Mouse (Mus musculus) ES-CJ7 (cell line): ENCODE data around the gene Zfp143.
"Not testable (repeated sequence)": the region's sequence is repeated elsewhere in the genome, so short reads cannot be mapped to it uniquely, and the experiment has no call there.

Experiments
- DNase-seq: peaks from one replicate; pipeline ENCODE4 v3.0.0; 2011; ENCODE audit warnings: low read depth, low spot score

Zfp143 gene

DNA sequence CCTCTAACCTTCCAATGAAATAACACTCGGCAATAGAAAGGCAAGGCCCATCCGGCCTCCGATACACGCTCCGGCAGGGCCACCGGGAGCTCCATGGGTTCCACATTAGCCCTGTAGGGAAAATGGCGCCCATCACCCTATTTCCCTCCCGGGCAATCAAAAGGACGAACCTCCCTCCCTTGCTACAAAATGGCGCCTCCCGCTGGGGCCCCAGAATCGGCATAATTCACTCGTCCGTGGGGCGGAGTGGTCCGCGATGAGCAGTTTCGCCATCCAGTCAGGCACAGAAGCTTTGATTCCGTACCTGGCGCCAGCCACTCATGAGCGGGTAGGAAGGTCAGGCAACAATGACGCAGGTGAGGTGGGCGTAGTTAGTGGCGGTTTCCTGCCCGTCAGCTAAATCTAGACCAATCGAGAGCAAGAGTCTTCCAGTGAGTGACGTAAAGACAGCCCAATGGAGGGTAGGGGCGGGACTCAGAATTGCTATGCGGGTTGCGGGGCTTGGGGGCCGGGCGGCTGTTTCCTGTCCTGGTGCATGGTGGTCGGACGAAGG is at the start of gene Zfp143:
Gene Zfp143 (plus strand): TSS at position 19 of the 553 bp plus-strand sequence.
- DNase-seq: peak; percentile 100

DNA sequence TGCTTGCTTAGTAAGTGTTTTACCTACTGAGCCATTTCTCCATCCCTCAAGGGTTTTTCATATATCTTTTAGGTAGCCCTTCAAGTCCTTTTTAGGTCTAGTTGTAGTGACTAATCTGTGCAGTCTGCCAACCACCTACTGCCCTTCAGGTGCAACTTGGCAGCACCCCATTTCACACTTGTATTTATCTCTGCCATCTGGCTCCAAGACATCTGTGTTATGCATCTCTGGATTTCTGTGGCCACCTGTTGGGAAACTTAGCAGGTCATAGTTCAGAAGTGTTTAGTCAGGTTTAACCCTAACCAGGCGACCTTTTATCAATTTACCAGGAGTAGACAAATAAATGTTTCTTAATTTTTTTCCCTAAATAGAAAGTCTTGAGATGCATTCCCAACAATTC is 49.6 kb upstream of the Zfp143 start:
- no peak for DNase-seq

DNA sequence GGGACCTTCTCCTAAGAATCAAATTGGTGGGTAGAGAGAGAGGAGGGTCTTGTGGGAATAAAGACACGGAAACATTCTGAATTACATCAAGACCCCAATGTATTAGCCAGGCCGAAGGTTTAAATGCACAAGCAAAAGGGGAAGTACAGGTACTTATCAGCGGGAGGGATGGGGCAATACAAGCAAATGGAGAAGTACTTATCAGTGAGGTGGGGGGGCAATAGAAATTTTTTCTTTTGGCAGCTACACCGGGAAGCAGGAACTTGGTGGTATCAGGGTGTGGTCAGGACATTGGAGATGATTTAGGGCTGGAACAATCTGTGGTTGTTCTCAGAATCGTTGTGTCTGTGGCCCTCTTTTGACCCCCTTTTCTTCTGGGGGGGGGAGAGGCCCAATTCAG is 46.7 kb upstream of the Zfp143 start:
- no peak for DNase-seq

DNA sequence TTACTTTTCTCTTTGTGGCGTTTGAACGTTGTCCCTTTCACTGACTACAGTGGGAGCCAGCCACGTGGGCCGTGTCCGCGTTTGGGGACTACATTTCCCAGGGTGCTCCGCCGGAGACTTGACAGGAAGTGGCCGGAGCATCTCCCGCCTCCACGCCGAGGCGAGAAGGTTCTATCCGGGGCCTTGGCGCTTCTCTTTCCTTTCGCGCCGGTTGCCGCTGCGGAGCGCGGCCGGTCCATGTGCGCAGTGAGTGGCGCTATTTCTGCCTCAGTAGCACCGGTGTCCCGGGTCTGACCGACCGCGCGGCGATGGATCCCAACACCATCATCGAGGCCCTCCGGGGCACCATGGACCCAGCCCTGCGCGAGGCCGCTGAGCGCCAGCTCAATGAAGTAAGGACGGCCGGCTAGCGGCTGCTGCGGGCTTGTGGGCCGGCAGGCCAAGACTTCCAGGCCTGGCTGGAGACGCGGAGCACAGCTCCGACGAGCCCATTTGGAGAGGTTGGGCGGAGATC is 42.8 kb upstream of the Zfp143 start, which contains the start of gene Ipo7:
Gene Ipo7 (plus strand): TSS at position 158 of the 514 bp plus-strand sequence.
- peak; percentile 93 for DNase-seq

DNA sequence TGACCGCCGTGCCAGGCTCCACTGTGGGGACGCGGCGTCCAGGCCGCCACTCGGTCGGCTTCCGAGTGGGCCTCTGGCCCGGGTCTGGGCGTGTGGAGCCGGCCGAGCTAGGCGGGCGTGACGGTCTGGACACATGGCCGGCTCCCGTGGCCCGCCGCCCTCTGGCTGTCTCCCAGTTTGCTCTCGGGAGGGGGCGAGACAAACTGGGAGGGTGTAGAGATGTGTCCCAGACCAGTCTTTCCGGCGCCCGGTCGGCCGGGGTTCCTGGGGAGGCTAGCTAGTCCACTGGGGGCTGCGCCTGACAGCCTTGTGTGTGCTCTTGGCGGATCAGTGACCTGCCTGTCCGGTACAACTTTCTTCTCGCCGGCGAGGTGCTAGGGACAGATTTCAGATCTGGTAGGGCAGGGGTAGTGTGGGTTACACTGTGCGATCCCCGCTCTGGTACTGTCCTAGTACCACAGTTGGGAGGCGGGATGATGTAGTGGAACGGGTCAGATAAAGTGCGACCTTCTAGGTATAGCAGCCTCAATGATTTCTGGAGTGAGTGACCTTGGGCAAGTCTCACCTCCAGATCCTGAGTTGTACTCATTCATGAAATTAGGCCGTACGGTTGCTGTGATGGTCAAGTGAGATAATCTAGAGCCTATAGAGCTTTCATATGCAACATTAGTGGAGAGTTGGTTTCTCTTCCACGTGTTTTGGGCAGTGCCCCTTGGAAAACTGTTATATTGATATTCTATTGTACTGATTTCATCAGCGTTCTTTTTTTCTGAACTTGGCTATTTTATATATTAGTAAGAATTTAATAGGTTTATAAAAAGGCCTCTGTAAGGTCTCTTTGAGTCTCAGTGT is 42.2 kb upstream of the Zfp143 start:
- DNase-seq: peak; percentile 69

DNA sequence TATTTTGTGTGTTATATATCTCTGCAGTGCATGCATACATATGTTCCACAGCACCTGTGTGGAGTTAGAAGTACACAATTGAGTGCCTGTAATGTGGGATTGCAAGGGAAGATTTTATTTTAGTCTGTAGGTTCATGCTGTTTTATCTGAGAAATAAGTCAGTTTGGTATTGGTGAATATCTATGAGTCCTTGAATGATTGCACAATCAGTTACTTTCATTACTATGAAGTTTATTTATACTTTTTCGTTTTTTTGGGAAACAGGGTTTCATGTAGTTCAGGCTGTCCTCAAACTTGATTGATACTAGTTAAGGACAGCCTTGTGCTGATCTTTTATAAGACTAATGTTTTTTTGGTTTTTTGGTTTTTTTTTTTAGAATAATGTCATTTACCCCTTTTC is 37.5 kb upstream of the Zfp143 start:
- DNase-seq: no peak

DNA sequence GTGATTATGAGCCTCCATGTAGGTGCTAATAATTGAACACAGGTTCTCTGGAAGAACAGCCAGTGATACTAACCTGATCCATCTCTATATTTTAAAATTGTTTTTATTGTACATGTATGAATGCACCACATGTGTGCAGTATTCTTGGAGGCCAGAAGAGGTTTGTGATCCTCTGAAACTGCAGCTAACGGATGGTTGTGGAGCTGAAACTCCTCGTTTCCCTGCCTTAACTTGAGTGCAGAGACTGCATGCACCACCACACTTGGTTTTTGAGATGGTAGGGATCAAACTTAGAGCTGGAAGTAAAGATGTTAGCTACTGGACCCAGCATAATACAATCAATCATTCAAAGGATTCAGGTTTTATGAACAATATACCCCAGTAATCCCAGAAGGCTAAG is 34.4 kb upstream of the Zfp143 start:
- no peak for DNase-seq

DNA sequence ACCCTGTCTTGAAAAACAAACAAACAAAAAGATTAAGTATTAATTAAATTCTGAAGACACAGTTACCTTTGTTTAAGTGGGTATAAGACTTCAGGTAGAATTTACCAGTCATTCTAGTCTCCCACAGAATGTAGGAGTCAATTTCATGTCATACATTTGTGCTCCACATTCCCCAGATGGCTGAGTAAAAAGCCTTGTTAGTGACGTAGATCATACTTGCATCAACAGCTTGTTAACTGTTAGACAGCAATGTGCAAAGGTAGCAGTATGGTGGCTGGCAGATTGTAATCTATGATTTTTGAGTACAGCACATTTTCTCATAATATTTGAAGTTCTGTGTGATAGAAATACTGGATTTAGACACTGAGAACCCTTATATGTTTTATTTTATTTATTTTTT is 32.2 kb upstream of the Zfp143 start:
- no peak for DNase-seq

DNA sequence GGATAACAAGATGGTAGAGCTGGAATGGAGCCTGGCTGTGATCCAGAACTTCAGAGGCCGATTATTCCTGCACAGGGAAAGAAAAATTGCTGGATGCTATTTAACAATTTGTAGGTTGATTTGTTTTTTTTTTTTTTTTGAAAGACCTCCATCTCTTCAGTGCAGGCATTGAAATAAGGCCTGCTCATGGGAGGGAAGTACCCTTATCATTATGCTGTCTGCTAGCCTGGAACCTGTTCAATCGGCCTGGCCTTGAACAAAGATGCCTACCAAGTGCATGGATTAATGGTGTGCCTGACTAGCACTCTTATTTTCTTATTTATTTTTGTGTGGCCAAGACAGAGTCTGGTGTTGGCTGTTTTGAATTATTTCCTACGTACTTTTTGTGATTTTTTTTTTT is 30.7 kb upstream of the Zfp143 start:
- no peak for DNase-seq

DNA sequence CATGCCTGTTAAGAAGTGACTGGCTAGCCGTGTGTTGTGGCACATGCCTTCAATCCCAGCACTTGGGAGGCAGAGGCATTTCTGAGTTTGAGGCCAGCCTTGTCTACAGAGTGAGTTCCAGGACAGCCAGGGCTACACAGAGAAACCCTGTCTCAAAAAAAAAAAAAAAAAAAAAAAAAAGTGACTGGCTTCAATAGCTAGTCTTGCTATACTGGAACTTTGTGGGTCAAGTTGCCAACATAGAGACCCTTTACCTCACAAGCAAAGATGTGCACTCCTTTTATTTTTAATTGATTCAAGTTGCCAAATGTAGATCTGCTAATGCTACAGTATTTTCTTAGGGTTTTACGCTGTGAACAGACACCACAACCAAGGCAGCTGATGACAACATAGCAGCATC is 3.3 kb upstream of the Zfp143 start:
- DNase-seq: not testable (repeated sequence)

DNA sequence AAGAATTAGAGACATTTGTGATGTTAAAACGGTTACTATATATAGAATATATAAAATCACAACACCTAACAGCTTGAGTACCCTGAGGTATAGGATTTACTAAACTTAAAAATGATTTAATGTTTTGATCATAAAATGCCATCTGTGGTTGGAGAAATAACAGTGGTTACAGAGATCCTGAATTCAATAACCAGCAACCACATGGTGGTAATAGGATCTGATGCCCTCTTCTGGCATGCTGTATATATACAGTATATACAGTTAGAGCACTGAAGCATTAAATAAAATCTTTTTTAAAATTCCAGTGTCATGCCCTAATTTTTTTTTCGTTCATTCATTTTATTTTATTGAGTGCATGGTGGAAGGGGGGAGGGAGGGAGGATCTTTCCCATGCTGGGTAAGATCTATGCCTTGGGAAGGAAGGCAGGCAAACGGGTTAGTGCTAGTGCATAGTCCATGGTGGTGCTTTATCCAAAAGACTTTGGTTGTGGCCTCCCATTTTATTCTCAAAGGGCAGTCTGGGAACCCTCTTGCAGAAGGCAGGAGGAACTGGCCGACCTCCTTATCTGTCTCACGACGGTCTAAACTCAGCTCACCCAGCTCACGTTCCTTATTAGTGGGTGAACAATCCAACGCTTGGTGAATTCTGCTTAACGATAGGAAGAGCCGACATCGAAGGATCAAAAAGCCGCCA is 1.8 kb upstream of the Zfp143 start:
- DNase-seq: peak; percentile 79

DNA sequence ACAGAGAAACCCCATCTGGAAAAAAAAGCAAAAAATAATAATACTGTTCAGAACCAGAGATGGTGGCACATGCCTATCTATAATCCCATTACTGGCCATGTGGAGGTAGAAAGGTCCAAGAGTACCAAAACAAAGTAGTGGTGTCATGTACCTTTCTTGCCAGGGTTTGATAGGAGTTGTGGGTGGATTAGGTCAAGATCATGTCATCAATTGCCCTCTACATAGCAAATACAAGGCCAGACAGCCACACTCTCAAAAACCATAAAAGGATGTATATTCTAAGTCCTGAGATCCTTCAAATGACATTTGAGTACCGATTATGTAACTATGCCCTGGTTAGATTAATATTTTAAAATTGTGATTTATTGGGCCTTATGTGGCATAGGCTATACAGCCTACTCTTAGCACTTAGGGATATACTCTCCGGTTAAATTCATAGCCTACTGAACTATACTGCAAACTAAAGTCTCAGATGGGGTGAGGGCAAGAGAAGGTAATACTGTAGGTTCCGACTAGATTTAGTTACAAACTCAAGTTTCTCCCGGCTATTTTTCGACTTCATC is 830 bp upstream of the Zfp143 start:
- DNase-seq: no peak

DNA sequence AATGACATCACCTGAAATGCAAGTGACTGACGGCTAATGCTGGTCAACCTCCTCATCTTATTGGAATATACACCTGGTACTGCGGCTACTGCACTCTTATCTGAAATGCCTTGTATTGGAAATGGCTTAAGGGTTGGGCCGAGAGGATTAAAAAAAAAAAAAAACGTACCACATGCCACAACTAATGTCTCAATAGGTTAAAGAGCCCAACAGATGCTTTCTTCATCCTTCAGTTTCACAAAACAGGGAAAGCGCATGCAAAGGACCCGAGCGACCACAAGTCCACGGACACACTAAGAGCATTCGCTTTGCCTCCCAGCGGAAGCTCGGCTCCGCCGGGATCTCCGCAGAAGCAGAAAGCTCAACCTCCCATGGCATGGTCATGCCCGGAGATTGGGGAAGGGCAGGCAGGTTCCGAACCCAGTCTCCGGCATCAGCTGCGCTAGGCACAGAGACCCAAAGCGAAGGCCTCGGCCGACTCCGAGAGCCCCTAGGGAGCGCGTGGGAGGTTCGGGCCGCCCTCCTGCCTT is 283 bp upstream of the Zfp143 start:
- DNase-seq: peak; percentile 53

DNA sequence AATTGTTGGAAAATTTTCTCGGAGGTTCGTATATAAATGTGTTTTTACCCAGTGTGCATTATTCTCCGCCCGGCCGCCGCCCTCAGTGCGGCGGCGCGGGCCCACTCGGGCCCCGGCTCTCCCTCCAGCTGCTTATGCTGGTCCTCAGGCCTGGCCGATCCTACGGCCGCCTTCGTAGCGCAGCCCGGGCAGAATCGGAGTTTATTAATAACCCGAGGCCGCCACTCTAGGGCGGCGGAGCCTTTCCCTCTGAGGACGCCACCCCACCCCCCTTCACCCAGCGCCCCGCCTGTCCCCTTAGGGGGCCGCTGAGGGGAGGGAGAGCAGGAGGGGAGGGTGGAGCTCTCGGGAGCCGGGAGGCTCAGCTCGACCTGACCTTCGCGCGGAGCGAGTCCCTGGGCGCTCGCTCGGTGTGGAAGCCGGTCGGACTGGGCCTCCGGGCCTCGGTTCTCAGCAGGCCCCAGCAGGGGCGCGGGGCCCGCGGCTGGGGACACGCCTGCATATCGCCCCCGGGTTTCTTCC is 796 bp downstream of the Zfp143 start:
- DNase-seq: peak; percentile 84

DNA sequence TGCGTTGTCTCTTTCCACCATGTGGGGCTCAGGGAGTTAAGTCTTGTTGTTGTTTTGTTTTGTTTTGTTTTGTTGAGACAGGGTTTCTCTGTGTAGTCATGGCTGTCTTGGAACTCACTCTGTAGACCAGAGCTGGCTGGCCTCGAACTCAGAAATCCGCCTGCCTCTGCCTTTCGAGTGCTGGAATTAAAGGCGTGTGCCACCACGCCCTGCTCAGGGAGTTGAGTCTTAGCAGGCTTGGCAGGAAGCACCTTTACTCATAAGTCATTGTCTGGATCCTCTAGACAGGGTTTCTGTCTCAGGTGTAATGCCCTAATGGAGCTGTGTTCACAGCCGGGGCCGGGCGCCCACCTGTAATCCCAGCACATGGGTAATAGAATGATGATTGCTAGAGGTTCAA is 2.7 kb downstream of the Zfp143 start:
- DNase-seq: peak; percentile 63

DNA sequence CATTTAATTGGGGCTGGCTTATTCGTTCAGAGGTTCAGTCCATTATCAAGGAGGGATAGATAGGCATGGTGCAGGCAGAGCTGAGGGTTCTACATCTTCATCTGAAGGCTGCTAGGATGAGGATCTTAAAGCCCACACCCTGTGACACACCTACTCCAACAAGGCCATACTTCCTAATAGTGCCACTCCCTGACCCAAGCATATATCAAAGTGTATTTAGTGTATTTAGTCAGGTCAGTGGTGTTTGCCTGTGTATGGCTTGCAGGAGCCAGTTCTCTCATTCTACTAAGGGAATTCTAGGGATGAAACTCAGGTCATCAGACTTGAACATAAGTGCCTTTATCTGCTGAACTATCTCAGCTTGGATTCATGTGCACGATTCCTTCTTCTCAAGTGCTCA is 8.1 kb downstream of the Zfp143 start:
- no peak for DNase-seq

DNA sequence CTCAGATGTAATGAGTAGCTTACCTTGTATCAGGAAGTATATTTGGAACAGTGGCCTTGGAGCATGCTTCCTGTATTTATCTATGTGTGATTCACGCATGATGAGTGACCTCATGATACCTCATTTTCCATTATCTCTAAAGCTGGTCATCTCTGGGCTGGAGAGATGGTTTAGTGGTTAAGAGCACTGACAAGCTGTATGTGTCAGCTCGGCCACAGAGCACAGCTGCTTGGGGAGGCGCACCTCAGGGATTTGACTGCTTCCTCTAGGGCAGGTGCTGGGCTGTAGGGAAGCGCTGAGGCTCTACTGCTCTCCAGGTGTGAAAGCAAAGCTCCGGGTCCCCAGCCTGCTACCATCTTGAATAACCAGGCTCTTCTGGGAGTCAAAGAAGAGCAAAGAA is 17.2 kb downstream of the Zfp143 start:
- DNase-seq: no peak

DNA sequence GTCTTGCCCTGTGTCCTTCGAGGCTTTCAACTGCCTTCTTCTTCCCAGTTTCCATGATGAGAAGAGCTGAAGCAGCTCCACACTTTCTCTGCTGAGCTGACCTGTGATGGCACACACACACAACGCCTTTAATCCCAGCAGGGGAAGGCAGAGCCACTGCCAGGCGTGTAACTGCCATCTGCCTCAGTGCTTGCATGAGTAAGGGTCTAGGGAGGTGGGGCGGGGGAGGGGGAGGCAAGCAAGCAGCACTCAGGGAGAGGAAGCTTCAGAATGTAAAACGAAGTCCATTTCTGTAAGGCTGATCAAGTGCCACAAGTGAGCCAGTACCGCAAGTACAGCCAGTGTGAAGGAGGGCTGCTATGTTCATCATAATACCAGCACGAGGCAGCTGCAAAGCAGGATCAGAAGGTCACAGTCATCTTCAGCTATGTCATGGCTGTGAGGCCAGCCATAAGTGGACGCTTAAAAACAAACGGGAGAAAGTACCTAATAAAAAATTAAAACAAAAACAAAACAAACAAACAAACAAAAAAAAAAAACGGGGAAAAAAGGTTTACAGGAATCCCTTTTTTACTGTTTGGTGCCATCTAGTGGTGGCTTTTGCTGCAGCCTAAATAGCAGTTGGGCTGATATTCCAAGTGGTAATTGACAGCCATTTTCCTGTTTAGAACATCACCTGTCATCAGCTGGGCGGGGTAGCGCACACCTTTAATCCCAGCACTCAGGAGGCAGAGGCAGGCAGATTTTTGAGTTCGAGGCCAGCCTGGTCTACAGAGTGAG is 22.6 kb downstream of the Zfp143 start:
- peak; percentile 85 for DNase-seq

DNA sequence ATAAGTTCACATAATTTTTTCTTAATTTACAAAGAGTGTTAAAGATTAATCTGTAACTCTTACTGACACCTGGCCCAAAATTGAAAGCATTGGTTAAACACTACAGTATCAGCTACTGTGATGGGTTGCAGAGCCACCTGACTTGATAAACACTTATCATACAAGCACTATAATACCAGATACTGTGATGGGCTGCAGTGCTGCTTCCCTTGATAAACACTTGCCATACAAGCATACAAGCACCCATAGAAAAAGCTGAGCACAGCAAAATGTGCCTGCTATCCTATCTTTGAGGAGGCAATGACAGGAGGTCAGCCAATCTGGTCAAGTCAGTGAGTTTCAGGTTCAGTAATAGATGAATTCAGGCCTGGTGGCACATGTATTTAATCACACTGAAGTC is 24.2 kb downstream of the Zfp143 start:
- no peak for DNase-seq

DNA sequence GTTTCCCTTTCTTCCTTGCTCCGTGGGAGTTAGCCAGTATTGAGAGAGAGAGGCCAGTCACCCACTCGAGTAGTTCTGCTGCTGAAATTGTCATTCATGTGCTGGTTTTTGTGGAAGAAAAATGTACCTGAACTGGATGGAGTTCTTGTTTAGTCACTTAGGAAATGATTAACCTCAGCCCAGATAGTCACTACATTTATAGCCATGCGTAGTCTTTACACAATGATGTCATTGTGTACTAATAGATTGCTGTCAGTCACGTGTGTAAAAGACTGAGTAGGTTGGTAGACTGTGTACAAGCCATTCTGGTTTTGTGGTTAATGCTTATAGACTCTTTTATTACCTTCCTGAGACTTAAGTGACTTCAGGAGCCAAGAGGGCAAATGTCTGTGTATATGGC is 26.9 kb downstream of the Zfp143 start:
- DNase-seq: no peak

DNA sequence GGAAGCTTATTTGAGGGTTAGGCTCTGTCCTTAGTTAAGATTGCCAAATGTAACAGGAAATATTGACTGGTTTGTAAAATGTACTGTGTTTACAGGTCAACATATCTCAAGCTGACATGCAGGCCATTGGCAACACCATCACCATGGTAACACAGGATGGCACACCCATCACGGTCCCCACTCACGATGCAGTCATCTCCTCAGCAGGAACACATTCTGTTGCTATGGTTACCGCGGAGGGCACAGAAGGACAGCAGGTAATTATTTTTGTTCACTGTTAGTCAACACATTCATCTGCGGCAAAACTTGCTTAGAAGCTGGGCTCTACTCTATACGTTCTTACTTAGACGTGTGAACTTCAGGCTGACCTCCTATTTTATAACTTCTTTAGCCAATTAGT is 30.7 kb downstream of the Zfp143 start:
- DNase-seq: no peak
